Mouse (Mus musculus) thymus, adult 2 months (tissue): ENCODE data around the gene Olfr648.

Source experiments
- CTCF ChIP-seq: fragments of 200-500 bp; IDR thresholded peaks from 2 replicates; pipeline ENCODE4 v1.5.1; 2012; ENCODE audit warnings: mild to moderate bottlenecking, control low read depth, low read length, moderate library complexity, borderline replicate concordance; ENCODE audit not compliant: control insufficient read depth, poor library complexity, insufficient read depth; ENCODE audit errors: extremely low read depth
- POLR2A ChIP-seq: fragments of 200-500 bp; IDR thresholded peaks from 2 replicates; pipeline ENCODE4 v1.6.1; 2012; ENCODE audit warnings: mild to moderate bottlenecking, low read length, control low read depth, moderate library complexity; ENCODE audit not compliant: control insufficient read depth, poor library complexity, insufficient read depth; ENCODE audit errors: extremely low read depth

- TF ChIP-seq CTCF, result no peak
- no peak for TF ChIP-seq POLR2A
These were observed 34.7 kb upstream of the Olfr648 start for GRCm38 (mm10) chr7:104217881-104218280.
